Mouse (Mus musculus) MEL (cell line): ENCODE data around the gene Foxa2.

Experiments
- CTCF ChIP-seq, 3 experiments: IDR thresholded peaks in 2 of 3; conservative IDR thresholded peaks in 1 of 3; 2 replicates each; pipeline ENCODE4 v1.5.1; 2011 to 2012; ENCODE audit warnings: low read length in 3 of 3, low read depth in 2 of 3, mild to moderate bottlenecking in 2 of 3, improper control_type of control experiment in 1 of 3, inconsistent platforms in 1 of 3, mixed read lengths in 1 of 3, moderate library complexity in 1 of 3; ENCODE audit not compliant: control insufficient read depth in 1 of 3, insufficient read depth in 1 of 3, poor library complexity in 1 of 3, severe bottlenecking in 1 of 3
- POLR2A ChIP-seq, 2 experiments: IDR thresholded peaks; 2 replicates each; pipeline ENCODE4 v1.6.1; 2011 to 2012; ENCODE audit warnings: low read length in 2 of 2, mild to moderate bottlenecking in 2 of 2, control low read depth in 1 of 2, improper control_type of control experiment in 1 of 2, low read depth in 1 of 2, moderate library complexity in 1 of 2; ENCODE audit not compliant: control insufficient read depth in 1 of 2, insufficient read depth in 1 of 2, poor library complexity in 1 of 2

DNA sequence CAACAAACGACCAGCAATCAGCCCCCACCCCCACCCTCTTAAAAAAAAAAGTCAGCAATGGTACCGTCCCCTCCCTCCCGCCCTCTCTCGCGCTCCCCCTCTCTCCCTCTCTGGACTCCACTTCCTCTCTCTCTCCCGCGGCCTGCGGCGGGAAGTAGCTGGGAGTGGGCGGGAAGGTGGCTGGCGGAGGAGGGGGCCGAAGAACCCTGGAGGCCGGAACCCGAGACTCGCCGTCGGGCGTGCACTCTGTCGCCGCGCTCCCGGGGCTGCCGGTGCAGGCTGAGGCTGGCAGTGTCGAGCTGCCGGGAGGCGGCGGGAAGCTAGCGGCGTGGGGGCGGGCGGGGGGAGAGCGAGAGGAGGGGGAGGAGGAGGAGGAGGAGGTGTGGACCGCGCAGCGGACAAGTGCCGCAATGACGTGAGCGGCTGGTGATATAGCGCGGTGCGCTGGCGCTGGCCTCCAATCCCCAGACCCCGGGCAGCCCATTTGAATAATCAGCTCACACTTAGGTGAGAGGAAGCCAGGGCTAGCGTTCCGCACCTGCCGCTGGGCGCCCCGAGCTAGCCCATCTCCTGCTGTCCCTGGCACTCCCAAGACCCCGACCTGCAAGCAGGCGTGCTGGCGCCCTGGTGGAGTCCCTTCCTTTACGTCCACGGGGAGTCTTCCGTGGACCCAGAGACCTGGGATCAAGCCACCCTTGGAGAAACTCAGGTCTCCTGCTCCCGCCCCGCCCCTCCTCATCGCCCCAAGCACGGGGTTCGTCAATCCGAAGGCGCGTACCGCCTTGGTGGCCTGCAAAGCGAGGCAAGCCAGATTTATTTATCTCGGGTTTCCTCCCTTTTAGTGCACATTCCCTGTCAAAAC lies 601 bp downstream of the Foxa2 start:
- no peak for TF ChIP-seq CTCF (IDR thresholded peaks at IDR 0.05 in 2 of 3, conservative IDR thresholded peaks at IDR 0.05 in 1 of 3; ENCODE audit: control insufficient read depth in 1 of 3, insufficient read depth in 1 of 3, low read depth in 2 of 3, low read length in 3 of 3, poor library complexity in 1 of 3, severe bottlenecking in 1 of 3)
- no peak for TF ChIP-seq POLR2A (IDR thresholded peaks at IDR 0.05; ENCODE audit: control insufficient read depth in 1 of 2, insufficient read depth in 1 of 2, low read depth in 1 of 2, low read length in 2 of 2, poor library complexity in 1 of 2)
